ENCODE assay signal across 23 mouse cellular contexts in the genomic region with DNA sequence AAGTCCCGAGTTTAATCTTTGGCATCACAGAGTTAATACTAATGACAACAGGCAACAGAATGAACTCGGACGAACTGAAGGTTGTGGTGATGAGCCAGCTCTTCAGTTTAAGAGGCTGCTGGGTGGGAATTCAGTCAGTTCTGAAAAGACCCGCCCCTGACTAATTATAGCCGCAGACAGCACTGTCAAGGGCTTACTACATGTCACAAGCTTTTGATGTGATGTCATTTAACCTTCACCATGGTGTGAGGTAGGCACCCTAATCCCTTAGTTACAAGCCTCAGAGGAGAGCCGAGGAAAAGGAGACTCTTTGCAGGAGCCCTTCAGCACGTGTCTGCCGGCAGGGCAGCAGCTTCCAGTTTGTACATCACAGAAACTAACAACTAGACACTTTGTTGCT. TPM values are rescaled to one million over a fixed set of nuclear protein-coding genes. Genes with fewer than 3 reads are reported as not detected.
DNase-seq lines count a peak whose midpoint lies in the region; ATAC-seq lines count a peak whose summit lies in the region.
"Had no signal": no experiment of that assay in that cellular context is flagged by ENCODE, and none has a peak within 500 bp of the region (broad histone marks: within the 10 kb centered on the region; RNA-seq: fewer than 3 reads in every experiment).

No protein-coding gene starts in this region.

- no peak overlapping the region for H3K4me2 ChIP-seq in midbrain, embryonic 13.5 days (replicated peaks)
- H3K4me2 ChIP-seq in midbrain, embryonic 16.5 days (ENCODE audit: low read length): no peak overlapping the region
- H3K4me2 ChIP-seq in heart, embryonic 16.5 days (ENCODE audit: low read depth, low read length): no peak overlapping the region; the same call in 1 of the 2 replicates
- H3K4me2 ChIP-seq: forebrain, embryonic 13.5 days; hindbrain, embryonic 12.5 days had no signal

- peaks cover 21% of the 10 kb centered on the region for H3K4me1 ChIP-seq in heart, embryonic 10.5 days
- peaks cover 5% of the 10 kb centered on the region; the same call in 1 of the 2 replicates for H3K4me1 ChIP-seq in midbrain, embryonic 13.5 days (replicated peaks)
- no peaks in the 10 kb centered on the region for H3K4me1 ChIP-seq in midbrain, embryonic 16.5 days (ENCODE audit: control insufficient read depth, insufficient read depth, low read length)
- H3K4me1 ChIP-seq in heart, embryonic 16.5 days (ENCODE audit: control insufficient read depth, insufficient read depth, low read length): peaks cover 14% of the 10 kb centered on the region
- H3K4me1 ChIP-seq: forebrain, embryonic 13.5 days had no signal

- H3K4me3 ChIP-seq in heart, embryonic 10.5 days: no peak overlapping the region
- H3K4me3 ChIP-seq in midbrain, embryonic 13.5 days (replicated peaks): no peak overlapping the region
- H3K4me3 ChIP-seq in midbrain, embryonic 16.5 days (ENCODE audit: low read depth, low read length): no peak overlapping the region
- H3K4me3 ChIP-seq in heart, embryonic 16.5 days (ENCODE audit: low read length): no peak overlapping the region
- H3K4me3 ChIP-seq: embryonic facial prominence, embryonic 10.5 days; forebrain, embryonic 13.5 days; gastrocnemius, adult 2 months; heart, adult 2 months; hindbrain, embryonic 12.5 days had no signal

- peak overlapping the region; percentile 42 for H3K27ac ChIP-seq in heart, embryonic 10.5 days
- H3K27ac ChIP-seq in midbrain, embryonic 13.5 days: no peak overlapping the region
- H3K27ac ChIP-seq in midbrain, embryonic 16.5 days (ENCODE audit: low read length): no peak overlapping the region
- no peak overlapping the region for H3K27ac ChIP-seq in heart, embryonic 16.5 days (ENCODE audit: low read length)
- H3K27ac ChIP-seq: embryonic facial prominence, embryonic 10.5 days; forebrain, embryonic 13.5 days; gastrocnemius, adult 2 months; heart, adult 2 months; hindbrain, embryonic 12.5 days had no signal

- peaks cover 26% of the 10 kb centered on the region for H3K27me3 ChIP-seq in heart, embryonic 10.5 days (ENCODE audit: insufficient read depth, poor library complexity, severe bottlenecking)
- no peaks in the 10 kb centered on the region for H3K27me3 ChIP-seq in midbrain, embryonic 13.5 days
- no peaks in the 10 kb centered on the region for H3K27me3 ChIP-seq in midbrain, embryonic 16.5 days (ENCODE audit: control insufficient read depth, insufficient read depth, low read depth, low read length)
- H3K27me3 ChIP-seq in heart, embryonic 16.5 days (ENCODE audit: control insufficient read depth, insufficient read depth, low read length): no peaks in the 10 kb centered on the region
- H3K27me3 ChIP-seq: forebrain, embryonic 13.5 days; hindbrain, embryonic 12.5 days had no signal

- no peak overlapping the region for H3K9ac ChIP-seq in midbrain, embryonic 13.5 days (replicated peaks)
- no peak overlapping the region for H3K9ac ChIP-seq in midbrain, embryonic 16.5 days (ENCODE audit: low read depth, low read length)
- H3K9ac ChIP-seq in heart, embryonic 16.5 days (ENCODE audit: low read length): no peak overlapping the region
- H3K9ac ChIP-seq: forebrain, embryonic 13.5 days; hindbrain, embryonic 12.5 days had no signal

- 38% methylated on average over 8 of the region's 8 CpGs for WGBS in heart, embryonic 10.5 days
- WGBS in midbrain, embryonic 13.5 days: 51% methylated on average over 8 of the region's 8 CpGs
- WGBS in midbrain, embryonic 16.5 days: 44% methylated on average over 8 of the region's 8 CpGs
- WGBS in heart, embryonic 16.5 days: 33% methylated on average over 8 of the region's 8 CpGs

- H3K36me3 ChIP-seq in heart, embryonic 10.5 days: no peaks in the 10 kb centered on the region
- peaks cover 17% of the 10 kb centered on the region; the same call in 1 of the 2 replicates for H3K36me3 ChIP-seq in midbrain, embryonic 13.5 days
- H3K36me3 ChIP-seq in midbrain, embryonic 16.5 days (ENCODE audit: control insufficient read depth, insufficient read depth, low read length): peaks cover 2% of the 10 kb centered on the region; the same call in 1 of the 2 replicates
- no peaks in the 10 kb centered on the region for H3K36me3 ChIP-seq in heart, embryonic 16.5 days (ENCODE audit: control insufficient read depth, insufficient read depth)
- H3K36me3 ChIP-seq: embryonic facial prominence, embryonic 10.5 days; hindbrain, embryonic 12.5 days had no signal

- DNase-seq in heart, embryonic 10.5 days (ENCODE audit: low spot score): no peak
- DNase-seq in heart, postnatal 25 days (ENCODE audit: low spot score): no peak
- no peak for DNase-seq in cerebellum, adult 8-10 months
- DNase-seq in left cerebral cortex, postnatal 36 days (ENCODE audit: low spot score in 2 of 2): no peak
- DNase-seq: adrenal gland, postnatal 14 days; cerebellum, adult 18-20 months; cerebellum, postnatal 10 days; gastrocnemius, adult 2 months; gastrocnemius, postnatal 25 days; kidney, adult 8-10 months had no signal

- intact Hi-C loops in heart, postnatal 25 days (cut with DNase I): no loop called here
- intact Hi-C loops in left cerebral cortex, postnatal 36 days (cut with DNase I): no loop called here

- ATAC-seq in midbrain, embryonic 13.5 days: 0 out of 2 replicates have a peak, but pooled peaks have one; percentile 15
- ATAC-seq in midbrain, embryonic 16.5 days: no peak
- peak; percentile 87 for ATAC-seq in heart, embryonic 16.5 days (replicated peaks; ENCODE audit: extremely low read depth, insufficient read depth, low FRiP score)
- ATAC-seq: activated CD4-positive, CD25-positive, alpha-beta regulatory T cell, adult 4 months; forebrain, embryonic 13.5 days; hindbrain, embryonic 16.5 days; inflammation-experienced regulatory T-cells, adult 6 months; intestine, postnatal 0 days; Patski had no signal

- H3K9me3 ChIP-seq in heart, embryonic 10.5 days: no peaks in the 10 kb centered on the region
- H3K9me3 ChIP-seq in midbrain, embryonic 13.5 days: no peaks in the 10 kb centered on the region
- no peaks in the 10 kb centered on the region for H3K9me3 ChIP-seq in midbrain, embryonic 16.5 days (replicated peaks; ENCODE audit: control insufficient read depth, low read length, poor library complexity, severe bottlenecking)
- no peaks in the 10 kb centered on the region for H3K9me3 ChIP-seq in heart, embryonic 16.5 days (replicated peaks; ENCODE audit: control insufficient read depth, low read length)
- H3K9me3 ChIP-seq: embryonic facial prominence, embryonic 10.5 days; forebrain, embryonic 13.5 days; hindbrain, embryonic 12.5 days had no signal

RNA-seq across cellular contexts. Expression of gene Prima1, which starts 53.7 kb away (rescaled TPM):
- polyA plus RNA-seq in heart, embryonic 10.5 days (2016; fragmentation: Nextera tagmentation; extraction: Ambion mirVana): 0.32 and 0.60 TPM in 2 replicates
- total RNA-seq in heart, postnatal 25 days (2021): under 1 TPM; 0.31 to 0.47 TPM
- polyA plus RNA-seq in midbrain, embryonic 13.5 days (2015; fragmentation: Nextera tagmentation; extraction: Ambion mirVana): 1.6 and 2.1 TPM in 2 replicates
- polyA plus RNA-seq in midbrain, embryonic 16.5 days (2015; fragmentation: Nextera tagmentation; extraction: Ambion mirVana): 0.48 and 0.55 TPM in 2 replicates
- 0.16 and 0.17 TPM in 2 replicates for polyA plus RNA-seq in heart, embryonic 16.5 days (2015; fragmentation: Nextera tagmentation; extraction: Ambion mirVana)
- total RNA-seq in left cerebral cortex, postnatal 36 days (2021): 1 to 10 TPM; 6.6 to 6.9 TPM
- total RNA-seq: CH12.LX had no signal
- polyA plus RNA-seq: activated CD4-positive, CD25-positive, alpha-beta regulatory T cell, adult 4 months; forebrain, embryonic 13.5 days; inflammation-experienced regulatory T-cells, adult 6 months had no signal
